Mouse (Mus musculus): ENCODE results near the gene Mtmr4. TPM values are rescaled to one million over a fixed set of nuclear protein-coding genes. Genes with fewer than 3 reads are reported as not detected.

The Mtmr4 gene
- polyA plus RNA-seq, 1 experiment from 2014 or later, result 9.4 TPM

GRCm38 (mm10) chr11:87573751-87574150, 18.2 kb upstream of the Mtmr4 start:
- Histone ChIP-seq H3K9me3 (replicated peaks) (no peaks in the 10 kb centered on the region), H3K9ac (no peak overlapping the region), H3K27ac (no peak overlapping the region), H3K27me3 (peaks cover 4% of the 10 kb centered on the region), H3K4me1 (replicated peaks) (peaks cover 18% of the 10 kb centered on the region), H3K4me3 (replicated peaks) (no peak overlapping the region), H3K36me3 (no peaks in the 10 kb centered on the region), H3K4me2 (no peak overlapping the region)
- WGBS (ENCODE audit: insufficient replicate concordance), result 69% methylated on average over 7 of the region's 7 CpGs
- ATAC-seq (ENCODE audit: low read depth), result no peak
- DNase-seq, result no peak

DNA sequence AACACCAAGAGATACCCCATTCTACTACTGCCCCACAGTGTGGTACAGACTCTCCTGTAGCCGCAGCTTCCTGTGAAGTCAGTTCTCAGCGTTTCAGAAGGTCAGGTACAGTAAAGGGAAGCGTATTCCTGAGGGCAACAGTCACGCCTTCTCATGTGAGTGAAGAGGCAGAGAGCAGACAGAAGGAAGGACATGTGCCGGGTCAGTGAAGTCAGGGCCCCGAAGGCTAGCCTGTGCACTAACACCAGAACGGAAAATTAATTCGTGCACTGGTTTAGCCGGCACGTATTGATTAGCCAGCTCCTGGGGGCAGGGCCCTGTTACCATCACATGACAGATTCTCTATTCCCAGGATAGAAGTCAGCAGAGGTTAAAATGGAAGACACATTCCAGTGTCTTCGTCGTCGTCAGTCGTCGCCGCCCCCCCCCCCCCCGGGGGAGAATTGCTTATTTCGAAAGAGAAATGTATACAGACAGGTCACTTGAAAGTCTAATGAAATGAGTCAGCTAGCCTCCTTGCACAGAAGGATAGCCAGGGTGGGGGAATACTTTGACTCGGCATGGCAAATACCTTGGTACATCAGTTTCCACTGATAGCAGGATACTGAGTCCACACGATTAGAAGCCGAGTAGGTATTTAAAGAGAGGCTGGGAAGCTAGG, 17.3 kb upstream of the Mtmr4 start:
- 63% methylated on average over 21 of the region's 21 CpGs for WGBS (ENCODE audit: insufficient replicate concordance)

DNA sequence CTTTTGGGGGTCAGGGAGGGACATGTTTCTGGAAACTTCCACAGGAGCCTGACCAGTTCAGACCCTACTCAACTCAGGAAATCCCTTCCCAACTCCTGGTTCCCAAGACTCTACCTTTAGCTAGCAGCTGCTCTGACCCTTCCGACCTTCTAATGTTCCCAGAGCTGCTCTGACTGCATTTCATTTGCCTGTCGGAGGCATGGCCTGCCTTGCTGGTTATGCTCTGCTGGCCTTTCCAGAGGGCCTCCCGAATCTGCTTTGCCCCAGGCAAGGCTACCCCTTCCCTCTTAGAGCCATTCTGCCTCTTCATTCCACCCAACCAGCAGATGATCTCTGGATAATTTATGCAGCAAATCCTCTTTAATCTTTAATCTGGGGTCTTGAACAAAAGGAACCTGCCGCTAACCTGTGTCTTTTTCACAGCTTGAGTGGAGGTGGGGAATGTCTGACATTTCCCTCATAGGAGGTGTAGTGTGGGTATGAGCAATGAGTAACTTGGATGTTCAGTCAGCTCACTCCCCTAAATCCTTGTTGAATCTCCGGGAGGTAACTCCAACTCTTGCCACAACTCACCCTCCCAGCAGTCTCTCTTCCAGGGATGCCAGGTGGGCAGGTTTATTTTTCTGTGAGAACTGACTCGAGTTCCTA, 14.2 kb upstream of the Mtmr4 start:
- Histone ChIP-seq H3K4me1 (replicated peaks) (peaks cover 24% of the 10 kb centered on the region), H3K4me3 (replicated peaks) (peak overlapping the region; percentile 64), H3K9ac (0 out of 2 replicates have a peak overlapping the region, but pooled peaks have one; percentile 9), H3K9me3 (replicated peaks) (no peaks in the 10 kb centered on the region), H3K27me3 (no peaks in the 10 kb centered on the region; the same call in none of the 2 replicates), H3K27ac (no peak overlapping the region), H3K4me2 (peak overlapping the region; percentile 87), H3K36me3 (no peaks in the 10 kb centered on the region)
- DNase-seq, result no peak
- ATAC-seq (ENCODE audit: low read depth), result no peak
- WGBS (ENCODE audit: insufficient replicate concordance), result 45% methylated on average over 6 of the region's 6 CpGs

More for the DNA sequence above, 17.3 kb upstream of the Mtmr4 start:
- DNase-seq, result no peak
- Histone ChIP-seq H3K9me3 (replicated peaks) (no peaks in the 10 kb centered on the region), H3K4me1 (replicated peaks) (peaks cover 27% of the 10 kb centered on the region), H3K4me2 (no peak overlapping the region), H3K27me3 (peaks cover 4% of the 10 kb centered on the region), H3K4me3 (replicated peaks) (no peak overlapping the region), H3K36me3 (no peaks in the 10 kb centered on the region), H3K9ac (no peak overlapping the region), H3K27ac (no peak overlapping the region)
- no peak for ATAC-seq (ENCODE audit: low read depth)

DNA sequence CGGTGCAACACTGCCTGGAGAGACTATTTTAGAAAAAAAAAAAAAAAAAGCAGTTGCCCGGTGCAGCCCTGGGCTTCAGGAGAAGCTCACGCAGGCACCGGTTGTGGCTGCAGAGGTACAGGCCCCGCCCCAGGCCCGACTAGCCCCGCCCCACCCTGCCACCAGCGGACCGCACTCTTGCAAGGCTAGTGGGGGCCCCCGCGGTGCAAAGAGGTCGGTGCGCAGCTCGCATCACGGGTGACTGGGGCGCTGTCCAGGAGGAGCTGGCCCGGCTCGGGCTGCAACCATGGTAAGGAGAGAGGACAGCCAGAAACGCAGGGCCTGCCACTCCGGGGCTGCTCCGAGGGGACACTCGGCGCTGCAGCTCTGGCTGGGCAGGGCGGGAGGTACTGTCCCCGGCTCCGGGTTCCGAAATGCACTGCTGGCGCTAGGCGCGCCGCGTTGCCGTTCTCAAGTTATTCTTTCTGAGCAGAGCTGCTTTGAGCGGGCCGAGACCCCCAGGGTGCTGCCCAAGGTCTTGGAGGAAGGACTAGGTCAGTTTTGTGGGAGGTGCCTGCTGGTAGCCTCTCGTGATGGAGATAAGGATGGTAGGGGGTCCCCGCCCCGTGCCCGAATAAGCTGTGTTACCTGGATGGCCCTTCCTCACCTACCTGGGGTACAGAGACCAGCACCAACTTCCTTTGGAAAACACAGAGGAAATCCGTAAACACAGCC, 13.6 kb upstream of the Mtmr4 start:
- ATAC-seq (ENCODE audit: low read depth) (peak; percentile 86), DNase-seq (peak; percentile 65)
- Histone ChIP-seq H3K9me3 (replicated peaks) (no peaks in the 10 kb centered on the region), H3K9ac (peak overlapping the region; percentile 67), H3K27me3 (no peaks in the 10 kb centered on the region; the same call in none of the 2 replicates), H3K36me3 (no peaks in the 10 kb centered on the region), H3K4me1 (replicated peaks) (peaks cover 24% of the 10 kb centered on the region), H3K4me3 (replicated peaks) (peak overlapping the region; percentile 64), H3K4me2 (peak overlapping the region; percentile 87), H3K27ac (0 out of 2 replicates have a peak overlapping the region, but pooled peaks have one; percentile 2)
- WGBS (ENCODE audit: insufficient replicate concordance), result under 1% methylated on average over 40 of the region's 40 CpGs

DNA sequence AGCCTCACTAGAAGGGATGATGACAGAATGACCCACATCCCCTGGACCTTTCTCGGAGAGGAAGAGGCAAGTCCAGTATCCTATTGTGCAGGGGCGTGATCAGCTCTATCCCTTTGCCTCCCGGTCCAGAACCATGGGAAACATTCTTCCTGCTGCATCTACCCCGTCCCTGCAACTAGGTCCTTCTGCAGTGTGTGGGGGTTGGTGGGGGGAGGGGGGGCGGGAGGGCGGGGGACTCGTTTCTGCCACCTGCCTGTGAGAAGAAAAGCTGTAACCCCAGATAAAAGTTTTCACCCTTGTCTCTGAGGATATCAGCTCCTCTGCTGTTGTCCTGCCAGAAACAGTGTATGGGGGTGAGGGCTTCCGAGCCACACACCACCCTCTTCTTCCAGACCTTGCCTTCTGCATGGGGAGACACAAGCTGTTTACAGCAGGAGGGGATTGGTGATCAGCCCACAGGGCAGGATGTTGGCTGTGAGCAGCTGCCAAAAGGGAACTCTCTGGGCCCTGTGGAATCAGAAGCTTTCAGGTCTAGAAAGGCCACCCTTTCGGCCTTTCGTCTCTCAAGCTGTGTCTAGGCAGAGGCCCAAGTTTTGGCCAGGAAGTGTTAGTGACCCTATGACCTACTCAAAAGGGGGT, 12.9 kb upstream of the Mtmr4 start:
- Histone ChIP-seq H3K27ac (peak overlapping the region; percentile 20; the same call in 1 of the 2 replicates), H3K4me1 (replicated peaks) (peaks cover 24% of the 10 kb centered on the region), H3K9me3 (replicated peaks) (no peaks in the 10 kb centered on the region), H3K36me3 (no peaks in the 10 kb centered on the region), H3K27me3 (no peaks in the 10 kb centered on the region; the same call in none of the 2 replicates), H3K9ac (peak overlapping the region; percentile 67), H3K4me3 (replicated peaks) (peak overlapping the region; percentile 64), H3K4me2 (peak overlapping the region; percentile 87)
- WGBS (ENCODE audit: insufficient replicate concordance), result 13% methylated on average over 10 of the region's 10 CpGs
- ATAC-seq (ENCODE audit: low read depth) (peak; percentile 57), DNase-seq (peak; percentile 8)

GRCm38 (mm10) chr11:87579713-87580112, 12.2 kb upstream of the Mtmr4 start:
- ATAC-seq (ENCODE audit: low read depth) (no peak), DNase-seq (no peak)
- Histone ChIP-seq H3K4me2 (peak overlapping the region; percentile 87), H3K4me3 (replicated peaks) (no peak overlapping the region), H3K36me3 (no peaks in the 10 kb centered on the region), H3K27me3 (no peaks in the 10 kb centered on the region; the same call in 1 of the 2 replicates), H3K4me1 (replicated peaks) (peaks cover 24% of the 10 kb centered on the region), H3K9me3 (replicated peaks) (no peaks in the 10 kb centered on the region), H3K27ac (0 out of 2 replicates have a peak overlapping the region, but pooled peaks have one; percentile 20), H3K9ac (peak overlapping the region; percentile 18; the same call in 1 of the 2 replicates)
- WGBS (ENCODE audit: insufficient replicate concordance), result 42% methylated on average over 1 of the region's 1 CpGs

DNA sequence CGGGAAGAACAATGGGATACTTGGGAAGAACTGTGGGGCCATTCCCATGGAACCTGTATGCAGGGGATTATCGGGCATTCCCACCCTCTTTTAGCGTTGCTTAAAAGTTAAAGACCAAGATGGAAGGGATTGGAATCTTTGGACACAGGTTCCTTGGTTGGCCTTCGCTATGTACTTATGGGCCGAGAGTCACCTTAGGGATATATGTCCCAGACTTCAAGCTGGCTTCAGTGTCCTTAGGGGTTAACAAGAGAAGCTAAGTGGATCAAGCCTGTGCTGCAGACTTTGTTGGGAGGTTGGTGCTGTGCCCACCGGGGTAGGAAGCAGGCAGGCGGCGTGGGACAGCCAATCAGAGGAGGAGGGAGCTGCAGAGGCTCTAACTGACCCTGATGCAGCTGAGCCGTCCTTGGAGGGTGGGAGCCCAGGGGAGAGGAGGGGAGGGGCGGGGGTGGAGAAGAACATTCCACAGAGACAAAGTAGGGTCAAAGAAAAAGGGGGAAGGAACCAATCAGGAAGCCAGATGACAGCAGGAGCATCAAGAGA, 11.3 kb upstream of the Mtmr4 start:
- WGBS (ENCODE audit: insufficient replicate concordance), result 53% methylated on average over 10 of the region's 10 CpGs
- Histone ChIP-seq H3K36me3 (no peaks in the 10 kb centered on the region), H3K27me3 (no peaks in the 10 kb centered on the region; the same call in 1 of the 2 replicates), H3K27ac (no peak overlapping the region), H3K9me3 (replicated peaks) (no peaks in the 10 kb centered on the region), H3K4me3 (replicated peaks) (no peak overlapping the region), H3K4me2 (no peak overlapping the region), H3K9ac (no peak overlapping the region), H3K4me1 (replicated peaks) (peaks cover 24% of the 10 kb centered on the region)
- ATAC-seq (ENCODE audit: low read depth), result no peak
- no peak for DNase-seq

DNA sequence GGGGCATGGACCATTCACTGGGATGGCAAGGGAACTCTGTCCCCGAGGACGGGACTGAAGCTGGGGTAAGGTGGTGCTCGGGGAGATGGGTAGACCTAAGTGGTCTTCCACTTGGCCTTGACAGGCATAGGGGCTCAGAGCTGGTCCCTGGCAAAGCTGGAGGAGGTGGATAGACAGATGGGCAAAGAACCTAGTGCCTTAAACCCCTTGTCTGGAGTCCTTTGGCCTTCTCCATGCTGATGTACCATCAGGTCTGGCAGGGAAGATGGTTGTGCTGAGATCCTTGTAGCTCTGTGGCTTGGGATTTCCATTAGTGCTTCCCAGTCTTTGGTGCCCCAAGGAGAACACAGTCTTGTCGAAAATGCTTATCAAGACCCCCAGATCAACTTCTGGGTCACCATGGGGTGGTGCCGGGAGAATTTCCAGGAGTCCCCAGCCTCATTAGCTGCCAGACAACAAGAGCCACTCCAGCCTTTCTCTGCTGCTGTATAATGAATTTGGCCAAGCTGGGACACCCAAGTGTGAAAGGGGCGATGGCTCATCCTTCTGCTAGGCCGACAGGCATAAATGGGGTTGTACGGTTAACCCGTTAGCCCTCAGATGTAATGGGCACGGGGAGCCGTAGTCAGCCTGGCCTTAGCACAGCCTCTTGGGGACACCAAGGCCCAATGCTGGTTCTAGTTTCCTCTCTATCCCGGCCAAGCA, 10.6 kb upstream of the Mtmr4 start:
- Histone ChIP-seq H3K9me3 (replicated peaks) (no peaks in the 10 kb centered on the region), H3K27ac (no peak overlapping the region), H3K27me3 (no peaks in the 10 kb centered on the region; the same call in 1 of the 2 replicates), H3K4me2 (no peak overlapping the region), H3K4me3 (replicated peaks) (no peak overlapping the region), H3K36me3 (no peaks in the 10 kb centered on the region), H3K9ac (no peak overlapping the region), H3K4me1 (replicated peaks) (peaks cover 24% of the 10 kb centered on the region)
- 77% methylated on average over 12 of the region's 12 CpGs for WGBS (ENCODE audit: insufficient replicate concordance)
- DNase-seq (no peak), ATAC-seq (ENCODE audit: low read depth) (no peak)

GRCm38 (mm10) chr11:87581933-87582710, 9.8 kb upstream of the Mtmr4 start:
- Histone ChIP-seq H3K4me3 (replicated peaks) (no peak overlapping the region), H3K27me3 (no peaks in the 10 kb centered on the region; the same call in 1 of the 2 replicates), H3K36me3 (no peaks in the 10 kb centered on the region), H3K9me3 (replicated peaks) (no peaks in the 10 kb centered on the region), H3K4me1 (replicated peaks) (peaks cover 24% of the 10 kb centered on the region), H3K27ac (no peak overlapping the region), H3K4me2 (no peak overlapping the region), H3K9ac (no peak overlapping the region)
- WGBS (ENCODE audit: insufficient replicate concordance), result 70% methylated on average over 8 of the region's 8 CpGs
- DNase-seq, result no peak
- ATAC-seq (ENCODE audit: low read depth), result no peak
